Mouse (Mus musculus) heart, embryonic 16.5 days (tissue): ENCODE data around the gene Arsa. TPM values are rescaled to one million over a fixed set of nuclear protein-coding genes. Genes with fewer than 3 reads are reported as not detected.

Experiments
- ATAC-seq: fragments of 200-750 bp; cut with Nextera tagmentation; replicated peaks from 2 replicates; pipeline ENCODE4 v1.8.0; 2017; ENCODE audit warnings: moderate number of reproducible peaks; ENCODE audit not compliant: insufficient read depth, low FRiP score; ENCODE audit errors: extremely low read depth
- H3K27ac ChIP-seq: fragments of 300-500 bp; sonication (generic); 2 replicates; pipeline ENCODE4 v1.5.1; 2014; ENCODE audit warnings: mild to moderate bottlenecking, low read length, control low read depth, moderate library complexity
- H3K27me3 ChIP-seq: fragments of 300-500 bp; sonication (generic); 2 replicates; pipeline ENCODE4 v1.6.1; 2014; ENCODE audit warnings: low read length, mixed read lengths; ENCODE audit not compliant: control insufficient read depth, insufficient read depth
- H3K36me3 ChIP-seq: fragments of 300-500 bp; sonication (generic); 2 replicates; pipeline ENCODE4 v1.6.1; 2014; ENCODE audit not compliant: control insufficient read depth, insufficient read depth
- H3K4me1 ChIP-seq: fragments of 300-500 bp; sonication (generic); 2 replicates; pipeline ENCODE4 v1.6.1; 2014; ENCODE audit warnings: low read length, mixed read lengths; ENCODE audit not compliant: control insufficient read depth, insufficient read depth
- H3K4me2 ChIP-seq: fragments of 300-500 bp; sonication (generic); 2 replicates; pipeline ENCODE4 v1.6.1; 2014; ENCODE audit warnings: low read depth, mild to moderate bottlenecking, control low read depth, low read length
- H3K4me3 ChIP-seq: fragments of 300-500 bp; sonication (generic); 2 replicates; pipeline ENCODE4 v1.5.1; 2014; ENCODE audit warnings: mild to moderate bottlenecking, control low read depth, low read length
- H3K9ac ChIP-seq: fragments of 300-500 bp; sonication (generic); 2 replicates; pipeline ENCODE4 v1.6.1; 2014; ENCODE audit warnings: low read length, control low read depth
- H3K9me3 ChIP-seq: fragments of 300-500 bp; sonication (generic); replicated peaks from 2 replicates; pipeline ENCODE4 v1.6.1; 2016; ENCODE audit warnings: low read length; ENCODE audit not compliant: control insufficient read depth
- WGBS: fragments of 180-500 bp; shearing (Covaris S2); extraction: QIAGEN DNeasy Blood & Tissue Kit; methylation state at CpG from one replicate; pipeline ENCODE4 v1.1.7; 2014; 5-methylcytosine and 5-hydroxymethylcytosine counted together
- polyA plus RNA-seq: library from polyadenylated mRNA; unstranded; fragments of >200 nt; fragmentation: Nextera tagmentation; extraction: Ambion mirVana; gene quantifications from 2 replicates; pipeline ENCODE4 v1.2.1, GENCODE M21; 2015

The Arsa gene
- 15.9 and 17.3 TPM in 2 replicates for polyA plus RNA-seq

DNA sequence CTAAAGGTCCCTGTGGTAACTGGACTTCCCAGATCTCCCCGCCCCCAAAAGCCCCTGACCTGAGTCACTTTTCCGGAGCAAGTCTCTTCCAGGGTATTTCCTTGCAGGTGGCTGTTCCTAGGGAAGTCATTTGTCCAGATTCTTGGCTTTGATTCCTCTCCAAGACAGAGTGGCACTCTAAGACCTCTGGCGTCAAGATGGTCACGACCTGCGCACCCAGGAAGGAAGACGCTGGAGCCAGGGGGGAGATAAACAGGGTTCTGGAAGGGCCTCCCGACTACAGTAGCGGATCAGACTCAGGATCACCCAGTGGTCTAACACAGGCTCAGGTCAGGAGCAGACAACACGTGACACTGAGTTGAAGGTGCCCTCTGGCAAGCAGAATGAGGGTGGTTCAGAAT is at the start of gene Arsa:
Gene Arsa (minus strand): TSS at position 335 of the 401 bp plus-strand sequence.
- Histone ChIP-seq H3K4me3 (peak within 1 kb of the TSS; percentile 66), H3K4me1 (peaks cover 15% of the 10 kb centered on the region), H3K36me3 (no peaks in the 10 kb centered on the region), H3K27ac (peak within 1 kb of the TSS; percentile 83), H3K9me3 (no peaks in the 10 kb centered on the region), H3K9ac (peak within 1 kb of the TSS; percentile 77), H3K27me3 (no peaks in the 10 kb centered on the region), H3K4me2 (peak within 1 kb of the TSS; percentile 92)
- no peak for ATAC-seq
- whole genome bisulfite sequencing: 28% methylated on average over 9 of the region's 9 CpGs

DNA sequence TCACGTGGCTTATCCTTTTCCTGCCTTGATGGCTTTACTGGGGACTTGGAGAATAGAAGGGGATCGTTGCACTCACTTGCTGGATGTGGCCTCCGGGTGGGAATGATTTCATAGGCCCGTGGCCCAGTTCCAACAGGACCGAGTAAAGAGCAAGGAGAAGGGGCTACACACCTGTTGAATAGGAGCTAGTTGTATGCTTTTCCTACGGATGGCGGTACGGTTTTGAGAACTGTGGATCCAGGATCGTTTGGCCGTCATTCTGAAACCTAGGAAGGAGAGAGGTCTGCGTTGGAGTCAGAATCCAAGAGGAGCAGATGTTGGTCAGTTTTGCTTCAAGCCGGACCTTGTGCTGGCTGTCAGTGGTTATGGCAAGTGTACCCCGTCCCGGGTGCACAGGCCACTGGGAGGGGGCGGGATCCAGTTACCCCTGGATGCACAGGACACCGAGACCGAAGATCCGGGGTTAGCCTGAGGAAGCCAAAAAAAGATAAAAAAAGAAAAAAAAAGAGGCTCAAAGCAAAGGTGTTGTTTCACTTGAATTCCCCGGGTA is 49.6 kb upstream of the Arsa start:
- Histone ChIP-seq H3K27me3 (peaks cover 41% of the 10 kb centered on the region), H3K36me3 (no peaks in the 10 kb centered on the region), H3K9me3 (no peaks in the 10 kb centered on the region), H3K4me2 (no peak overlapping the region), H3K4me3 (no peak overlapping the region), H3K4me1 (peaks cover 4% of the 10 kb centered on the region), H3K9ac (no peak overlapping the region), H3K27ac (no peak overlapping the region)
- no peak for ATAC-seq
- WGBS: 87% methylated on average over 19 of the region's 19 CpGs

DNA sequence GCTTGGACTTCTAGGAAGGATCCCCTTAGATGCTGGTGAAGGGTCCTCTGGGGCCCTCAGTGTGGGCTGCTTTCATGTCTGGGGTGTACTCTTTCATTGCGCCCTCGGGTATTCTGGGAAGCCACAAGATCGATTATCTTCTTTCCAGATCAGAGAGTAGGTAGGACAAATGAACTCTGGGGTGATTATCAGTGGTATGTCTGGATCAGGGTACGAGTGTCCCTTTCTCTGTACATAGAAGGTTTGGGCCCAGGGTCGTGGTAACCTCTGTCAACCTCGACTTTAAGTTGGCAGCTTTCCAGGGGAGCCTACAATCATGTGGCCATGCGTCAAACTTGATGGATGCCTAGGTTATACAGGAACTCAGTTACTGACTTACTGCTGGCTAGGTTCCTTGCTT is 48.7 kb upstream of the Arsa start:
- 57% methylated on average over 7 of the region's 7 CpGs for WGBS

DNA sequence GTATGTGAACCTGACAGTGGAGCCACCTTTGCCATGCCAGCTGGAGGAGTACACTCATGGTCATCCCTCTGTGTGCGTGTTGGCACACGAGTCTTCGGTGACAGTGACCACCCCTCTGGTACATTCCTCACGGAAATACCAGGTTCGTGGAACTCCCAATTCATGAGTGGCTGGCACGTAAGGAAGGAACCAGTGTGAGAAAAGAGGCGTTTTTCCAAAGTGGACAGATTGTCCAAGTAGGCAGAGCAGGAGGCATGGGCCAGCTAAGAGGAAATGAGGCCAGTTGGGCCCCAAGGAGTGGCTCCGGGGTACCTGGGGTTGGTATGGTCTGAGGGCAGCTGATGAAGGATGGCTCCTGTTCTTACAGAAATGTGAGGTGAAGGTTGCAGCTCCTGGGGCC is 48.2 kb upstream of the Arsa start:
- no peak for ATAC-seq
- 84% methylated on average over 8 of the region's 8 CpGs for WGBS

More for the DNA sequence above, 48.7 kb upstream of the Arsa start:
- H3K27ac ChIP-seq: no peak overlapping the region
- no peaks in the 10 kb centered on the region for H3K9me3 ChIP-seq
- H3K4me2 ChIP-seq: no peak overlapping the region
- no peak for ATAC-seq
- H3K9ac ChIP-seq: no peak overlapping the region
- no peaks in the 10 kb centered on the region for H3K36me3 ChIP-seq
- no peak overlapping the region for H3K4me3 ChIP-seq
- H3K27me3 ChIP-seq: peaks cover 40% of the 10 kb centered on the region
- peaks cover 4% of the 10 kb centered on the region for H3K4me1 ChIP-seq

DNA sequence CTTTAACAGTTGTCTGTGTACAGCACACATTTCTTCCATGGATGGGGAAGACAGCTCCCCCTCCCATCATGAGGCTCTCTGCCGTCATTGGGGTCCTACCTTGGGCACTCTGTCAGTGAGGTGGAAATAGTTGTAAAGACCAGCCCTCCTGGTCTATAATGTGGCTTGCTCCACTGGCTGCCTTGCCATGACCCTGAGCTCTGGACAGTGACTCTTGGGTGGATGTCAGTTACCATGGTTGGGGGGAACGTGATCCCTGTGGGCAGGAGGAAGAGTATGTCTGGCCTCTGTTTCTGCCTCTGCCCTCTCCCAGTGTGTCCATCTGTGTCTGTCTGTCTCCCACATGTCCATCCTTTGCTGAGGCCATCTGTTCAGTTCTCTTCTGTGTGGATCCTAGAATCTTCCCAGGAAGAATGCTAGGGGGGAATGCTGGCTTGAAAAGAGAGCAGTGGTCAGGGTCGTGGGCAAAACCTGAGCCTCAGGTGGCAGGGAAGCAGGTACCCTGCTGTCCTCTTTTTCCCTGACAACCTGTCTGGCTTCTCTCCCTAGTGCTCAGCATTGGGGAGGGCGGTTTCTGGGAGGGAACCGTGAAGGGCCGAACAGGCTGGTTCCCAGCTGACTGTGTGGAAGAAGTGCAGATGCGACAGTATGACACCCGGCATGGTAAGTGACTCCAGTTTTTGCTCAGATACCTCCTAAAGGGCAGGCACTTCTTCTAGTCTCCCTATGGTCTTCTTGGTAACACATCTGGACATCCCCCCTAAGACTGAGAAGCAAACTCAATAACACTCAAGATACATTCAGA is 47.6 kb upstream of the Arsa start:
- Histone ChIP-seq H3K27ac (no peak overlapping the region), H3K4me1 (peaks cover 4% of the 10 kb centered on the region), H3K9me3 (no peaks in the 10 kb centered on the region), H3K27me3 (peaks cover 40% of the 10 kb centered on the region), H3K36me3 (no peaks in the 10 kb centered on the region), H3K9ac (no peak overlapping the region), H3K4me3 (no peak overlapping the region; the same call in 1 of the 2 replicates), H3K4me2 (no peak overlapping the region; the same call in 1 of the 2 replicates)
- WGBS: 72% methylated on average over 8 of the region's 8 CpGs
- ATAC-seq: no peak

More for the DNA sequence above, 48.2 kb upstream of the Arsa start:
- no peak overlapping the region for H3K27ac ChIP-seq
- H3K4me3 ChIP-seq: no peak overlapping the region
- H3K27me3 ChIP-seq: peaks cover 40% of the 10 kb centered on the region
- peaks cover 4% of the 10 kb centered on the region for H3K4me1 ChIP-seq
- no peak overlapping the region for H3K9ac ChIP-seq
- H3K4me2 ChIP-seq: no peak overlapping the region
- H3K36me3 ChIP-seq: no peaks in the 10 kb centered on the region
- no peaks in the 10 kb centered on the region for H3K9me3 ChIP-seq

DNA sequence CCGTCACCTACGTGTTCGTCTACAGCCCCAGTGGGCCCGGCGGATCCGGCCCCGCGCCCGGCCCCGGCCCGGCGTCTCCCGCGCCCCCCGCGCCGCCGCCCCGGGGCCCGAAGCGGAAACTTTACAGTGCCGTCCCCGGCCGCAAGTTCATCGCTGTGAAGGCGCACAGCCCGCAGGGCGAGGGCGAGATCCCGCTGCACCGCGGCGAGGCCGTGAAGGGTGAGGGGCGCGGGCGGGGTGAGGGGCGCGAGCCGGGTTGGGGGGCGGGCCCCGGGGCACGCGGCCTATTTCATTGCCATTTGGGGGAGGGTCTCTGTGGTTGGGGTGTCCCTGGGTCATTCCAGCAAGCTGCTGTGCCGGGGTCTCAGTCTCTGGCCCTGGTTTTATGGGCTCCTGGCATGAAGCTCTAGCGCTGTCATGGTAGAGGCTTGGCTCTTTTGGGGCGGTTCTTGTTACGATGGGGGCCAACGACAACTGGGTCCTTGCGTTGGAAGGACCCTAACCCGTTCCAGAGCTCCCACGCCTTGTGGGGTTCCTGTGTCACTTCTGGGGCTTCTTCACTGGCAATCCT is 46.9 kb upstream of the Arsa start:
- peak overlapping the region; percentile 60 for H3K4me3 ChIP-seq
- WGBS: 32% methylated on average over 49 of the region's 52 CpGs
- H3K9me3 ChIP-seq: no peaks in the 10 kb centered on the region
- peak overlapping the region; percentile 64 for H3K9ac ChIP-seq
- H3K4me1 ChIP-seq: peaks cover 4% of the 10 kb centered on the region
- H3K27me3 ChIP-seq: peaks cover 40% of the 10 kb centered on the region
- peak overlapping the region; percentile 89 for H3K4me2 ChIP-seq
- no peak overlapping the region for H3K27ac ChIP-seq
- no peaks in the 10 kb centered on the region for H3K36me3 ChIP-seq
- no peak for ATAC-seq

DNA sequence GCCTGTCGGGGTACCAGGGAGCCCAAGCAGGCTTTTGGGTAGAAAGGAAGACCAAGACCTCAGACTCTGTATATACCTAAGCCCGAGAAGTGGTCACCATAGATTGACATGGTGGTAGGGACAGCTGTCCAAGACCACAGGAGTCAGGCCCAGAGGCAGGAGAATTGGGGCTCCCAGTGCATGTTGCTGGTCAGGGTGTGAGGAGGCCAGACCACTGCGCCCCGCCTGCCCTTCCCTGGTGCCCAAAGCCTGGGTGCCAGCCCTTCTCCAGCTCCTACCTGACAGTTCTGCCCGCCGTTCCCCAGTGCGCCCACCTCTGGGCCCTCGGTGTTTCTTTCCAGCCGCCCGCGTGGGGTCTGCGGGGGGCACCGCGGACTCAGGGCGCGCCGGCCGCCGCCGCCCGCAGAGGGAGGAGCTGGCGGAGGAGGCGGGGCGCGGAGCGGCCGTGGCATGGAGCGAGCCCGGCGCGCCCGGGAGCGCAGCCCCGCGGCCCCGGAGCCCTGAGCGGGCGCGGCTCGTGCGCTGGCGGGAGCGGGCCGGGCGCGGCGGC is 46.1 kb upstream of the Arsa start:
- ATAC-seq: peak; percentile 37; the same call in 1 of the 2 replicates
- 17% methylated on average over 42 of the region's 47 CpGs for WGBS
- Histone ChIP-seq H3K4me1 (peaks cover 4% of the 10 kb centered on the region), H3K4me2 (peak overlapping the region; percentile 89), H3K4me3 (peak overlapping the region; percentile 60), H3K27me3 (peaks cover 40% of the 10 kb centered on the region), H3K9me3 (no peaks in the 10 kb centered on the region), H3K36me3 (no peaks in the 10 kb centered on the region), H3K9ac (peak overlapping the region; percentile 30; the same call in 1 of the 2 replicates), H3K27ac (no peak overlapping the region)

DNA sequence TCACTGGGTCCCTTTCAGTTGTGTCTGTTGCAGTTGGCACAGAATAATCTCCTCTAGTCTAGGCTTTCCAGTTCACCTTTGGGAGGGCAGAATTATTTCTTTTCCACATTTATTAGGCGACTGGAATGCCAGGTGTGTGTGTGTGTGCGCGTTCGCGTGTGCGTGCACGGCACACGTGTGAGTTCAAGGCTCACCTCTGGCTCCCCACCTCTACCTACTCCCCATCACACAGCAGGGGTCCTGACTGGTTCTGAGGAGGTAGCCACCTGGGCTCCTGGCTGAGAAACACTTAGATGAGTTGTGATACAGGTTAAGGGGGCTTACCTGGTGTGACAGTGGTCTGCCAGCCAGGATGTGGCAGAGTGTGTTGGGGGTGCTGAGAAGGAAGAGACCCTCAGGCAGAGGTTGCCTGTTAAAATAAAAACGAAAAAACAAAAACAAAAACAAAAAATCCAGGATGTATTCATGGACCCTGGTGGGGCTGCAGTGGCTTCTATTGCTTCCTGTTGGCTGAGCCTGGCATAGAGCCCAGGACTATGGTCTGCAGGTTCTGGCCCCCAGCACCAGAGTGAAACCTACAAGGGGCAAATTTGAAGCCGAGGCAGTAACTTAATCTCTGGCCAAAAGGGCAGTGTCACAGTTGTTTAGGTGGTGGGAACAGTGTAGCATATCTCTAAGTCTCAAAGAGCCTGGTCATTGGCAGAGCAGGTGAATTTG is 45.5 kb upstream of the Arsa start:
- Histone ChIP-seq H3K9me3 (no peaks in the 10 kb centered on the region), H3K4me2 (no peak overlapping the region), H3K27ac (no peak overlapping the region), H3K36me3 (no peaks in the 10 kb centered on the region), H3K4me1 (peaks cover 4% of the 10 kb centered on the region), H3K27me3 (peaks cover 40% of the 10 kb centered on the region), H3K4me3 (no peak overlapping the region), H3K9ac (no peak overlapping the region)
- ATAC-seq: no peak
- WGBS: 78% methylated on average over 10 of the region's 10 CpGs
